ENCODE assay signal across 18 mouse cellular contexts in the genomic region with DNA sequence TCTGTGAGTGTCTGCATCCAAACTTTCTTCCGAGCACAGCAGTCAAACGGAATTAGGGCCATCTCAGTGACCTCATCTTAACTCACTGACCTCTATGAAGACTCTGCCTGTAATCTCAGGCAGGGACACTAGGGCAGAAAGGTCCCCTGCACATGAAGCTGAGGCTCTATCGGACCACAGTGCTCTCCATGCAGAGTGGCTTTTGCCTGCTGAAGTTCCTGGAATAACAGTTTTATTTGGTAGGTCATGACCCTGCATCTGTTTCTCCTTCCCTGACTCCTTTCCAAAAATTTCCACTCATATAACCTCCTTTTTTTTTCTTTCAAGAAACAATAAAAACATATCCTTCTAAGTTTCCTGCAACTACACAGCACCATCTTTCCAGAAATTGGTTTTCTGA.
DNase-seq lines count a peak whose midpoint lies in the region; ATAC-seq and TF ChIP-seq lines count a peak whose summit lies in the region.
"Had no signal": no experiment of that assay in that cellular context is flagged by ENCODE, and none has a peak within 500 bp of the region (broad histone marks: within the 10 kb centered on the region; RNA-seq: fewer than 3 reads in every experiment).

No protein-coding gene starts in this region.

- no peak overlapping the region for H3K27ac ChIP-seq in intestine, postnatal 0 days (ENCODE audit: low read depth, low read length)
- no peak overlapping the region for H3K27ac ChIP-seq in intestine, embryonic 15.5 days
- H3K27ac ChIP-seq: embryonic facial prominence, embryonic 13.5 days; left cerebral cortex, adult 2 months; limb, embryonic 12.5 days; midbrain, embryonic 10.5 days; neural tube, embryonic 12.5 days had no signal

- no peaks in the 10 kb centered on the region for H3K27me3 ChIP-seq in intestine, postnatal 0 days (replicated peaks; ENCODE audit: control insufficient read depth, insufficient read depth, low read length)
- H3K27me3 ChIP-seq in intestine, embryonic 15.5 days (replicated peaks): no peaks in the 10 kb centered on the region
- H3K27me3 ChIP-seq: embryonic facial prominence, embryonic 13.5 days; limb, embryonic 12.5 days; neural tube, embryonic 12.5 days had no signal

- no peak overlapping the region for H3K4me2 ChIP-seq in intestine, postnatal 0 days (replicated peaks; ENCODE audit: low read depth)
- H3K4me2 ChIP-seq in intestine, embryonic 15.5 days (replicated peaks): no peak overlapping the region
- H3K4me2 ChIP-seq: embryonic facial prominence, embryonic 13.5 days; limb, embryonic 12.5 days; neural tube, embryonic 12.5 days had no signal

- WGBS in intestine, postnatal 0 days: 72% methylated on average over 3 of the region's 3 CpGs
- WGBS in intestine, embryonic 15.5 days: 57% methylated on average over 3 of the region's 3 CpGs

- H3K9me3 ChIP-seq in intestine, postnatal 0 days (ENCODE audit: control insufficient read depth): no peaks in the 10 kb centered on the region
- no peaks in the 10 kb centered on the region for H3K9me3 ChIP-seq in intestine, embryonic 15.5 days
- H3K9me3 ChIP-seq: embryonic facial prominence, embryonic 13.5 days; midbrain, embryonic 10.5 days; neural tube, embryonic 12.5 days had no signal

- H3K4me3 ChIP-seq in intestine, postnatal 0 days (ENCODE audit: low read depth, low read length): no peak overlapping the region
- H3K4me3 ChIP-seq in intestine, embryonic 15.5 days (replicated peaks): no peak overlapping the region
- H3K4me3 ChIP-seq: embryonic facial prominence, embryonic 13.5 days; left cerebral cortex, adult 2 months; limb, embryonic 12.5 days; midbrain, embryonic 10.5 days; neural tube, embryonic 12.5 days had no signal

- no peaks in the 10 kb centered on the region for H3K4me1 ChIP-seq in intestine, postnatal 0 days (replicated peaks; ENCODE audit: control insufficient read depth, insufficient read depth, low read length)
- H3K4me1 ChIP-seq in intestine, embryonic 15.5 days (replicated peaks): no peaks in the 10 kb centered on the region
- H3K4me1 ChIP-seq: embryonic facial prominence, embryonic 13.5 days; neural tube, embryonic 12.5 days had no signal

- DNase-seq in gastrocnemius, adult 18-20 months (ENCODE audit: low spot score): peak; percentile 30
- no peak for DNase-seq in gastrocnemius, postnatal 10 days
- DNase-seq in NIH3T3 (ENCODE audit: low read depth): peak; percentile 55
- DNase-seq in kidney, postnatal 25 days: peak; percentile 30 to 62
- DNase-seq in right cerebral cortex, postnatal 4 days: no peak
- no peak for DNase-seq in retina, embryonic 14.5 days (ENCODE audit: low spot score)
- DNase-seq: adrenal gland, postnatal 10 days; cerebellum, adult 18-20 months; heart, postnatal 4 days; thymus, postnatal 14 days had no signal

- 0 out of 2 replicates have a peak, but pooled peaks have one; percentile 15 for TF ChIP-seq CTCF in intestine, postnatal 0 days (IDR thresholded peaks at IDR 0.05; ENCODE audit: low read depth)

- ATAC-seq in intestine, postnatal 0 days: no peak
- ATAC-seq in intestine, embryonic 15.5 days: no peak
- ATAC-seq: hindbrain, embryonic 16.5 days had no signal

- H3K36me3 ChIP-seq in intestine, postnatal 0 days (ENCODE audit: control insufficient read depth, insufficient read depth): no peaks in the 10 kb centered on the region
- H3K36me3 ChIP-seq in intestine, embryonic 15.5 days: no peaks in the 10 kb centered on the region
- H3K36me3 ChIP-seq: embryonic facial prominence, embryonic 13.5 days; limb, embryonic 12.5 days; midbrain, embryonic 10.5 days; neural tube, embryonic 12.5 days had no signal

- no peak overlapping the region for H3K9ac ChIP-seq in intestine, postnatal 0 days (ENCODE audit: low read depth, low read length)
- no peak overlapping the region for H3K9ac ChIP-seq in intestine, embryonic 15.5 days
- H3K9ac ChIP-seq: embryonic facial prominence, embryonic 13.5 days; limb, embryonic 12.5 days; neural tube, embryonic 12.5 days had no signal

Comparison
In these comparisons a context has a peak if more than half of its experiments do, and no peak if none do; other contexts are left out.
1. DNase-seq: peak in gastrocnemius, adult 18-20 months (single experiment), NIH3T3 (single experiment) and kidney, postnatal 25 days (2 of 2); none in gastrocnemius, postnatal 10 days (single experiment), right cerebral cortex, postnatal 4 days (single experiment) and retina, embryonic 14.5 days (single experiment).